Mouse (Mus musculus) stomach, postnatal 0 days (tissue): ENCODE data around the gene Kcnd2.

ENCODE experiments used
- CTCF ChIP-seq: IDR thresholded peaks from 2 replicates; pipeline ENCODE4 v1.5.1; 2016; ENCODE audit warnings: antibody characterized with exemption, low read depth, mild to moderate bottlenecking, moderate library complexity
- EP300 ChIP-seq: optimal IDR thresholded peaks from 2 replicates; pipeline ENCODE3; 2016; ENCODE audit warnings: antibody characterized with exemption

DNA sequence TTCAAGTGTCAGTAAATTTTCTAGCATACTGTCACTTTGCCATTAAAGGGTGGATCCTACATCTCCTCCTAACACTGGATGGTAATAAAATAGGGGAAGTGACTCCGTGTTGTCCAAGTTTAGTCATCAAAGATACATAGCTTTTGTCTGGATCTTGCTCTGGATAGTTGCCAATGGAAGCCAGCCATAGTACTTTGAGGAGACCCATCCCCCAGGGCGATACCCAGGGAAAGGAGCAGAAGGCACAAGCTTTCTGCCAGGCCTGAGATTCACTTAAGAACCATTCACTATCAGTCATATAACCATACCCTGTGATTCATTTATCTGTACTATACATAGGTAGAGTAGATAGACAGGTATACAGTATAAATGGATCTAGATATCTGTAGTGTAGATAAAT, 20.0 kb upstream of the Kcnd2 start:
- TF ChIP-seq EP300 (no peak), CTCF (no peak)
